Mouse (Mus musculus): Measurements from ENCODE around the gene Gprc5b. TPM values are rescaled to one million over a fixed set of nuclear protein-coding genes. Genes with fewer than 3 reads are reported as not detected.

Gprc5b gene
- total RNA-seq, 1 experiment = 7.3 TPM

DNA sequence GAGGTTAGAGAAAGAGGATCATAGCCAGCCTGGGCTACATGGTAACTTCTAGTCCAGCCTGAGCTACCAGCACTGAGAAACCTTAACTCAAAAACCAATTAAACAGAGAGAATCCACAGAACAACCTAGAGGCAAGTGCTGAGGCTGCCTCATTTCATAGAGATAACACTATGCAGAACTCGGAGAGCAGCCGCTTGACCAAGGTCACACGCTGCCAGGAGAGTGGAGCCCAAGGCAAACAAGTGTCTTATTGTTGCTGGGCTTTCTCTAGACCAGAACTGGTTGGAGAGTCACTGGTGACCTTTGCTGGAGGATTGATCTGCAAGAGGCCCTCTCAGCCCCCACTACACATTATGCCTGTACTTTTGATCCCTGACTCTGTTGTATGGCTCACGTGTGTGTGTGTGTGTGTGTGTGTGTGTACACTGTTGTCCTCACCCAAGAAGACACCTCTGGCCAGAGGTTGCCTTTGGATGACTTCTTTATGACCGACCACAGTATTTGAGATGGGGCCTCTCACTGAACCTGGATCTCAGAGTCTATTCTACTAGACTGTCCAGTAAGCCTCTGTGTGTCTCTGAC is 5.6 kb downstream of the Gprc5b start:
- no peak overlapping the region for H3K27ac ChIP-seq (ENCODE audit: insufficient read depth, low read depth, low read length, poor library complexity, severe bottlenecking)
- H3K4me1 ChIP-seq (ENCODE audit: control insufficient read depth in 2 of 2, insufficient read depth in 2 of 2, low read length in 2 of 2, poor library complexity in 1 of 2) = peaks cover 4 to 15% of the 10 kb centered on the region in 2 experiments; a peak in 3 of 4 replicates
- H3K9ac ChIP-seq (ENCODE audit: insufficient read depth, low read depth, low read length, poor library complexity, severe bottlenecking) = no peak overlapping the region
- in situ Hi-C loops (cut with MboI; ENCODE audit: low sequenced_read_pairs in 2 of 2, unreplicated experiment in 2 of 2) = no loop called here
- TF ChIP-seq CHD2 (IDR thresholded peaks at IDR 0.05; ENCODE audit: low read depth, low read length) = no peak
- TF ChIP-seq HCFC1 (IDR thresholded peaks at IDR 0.05; ENCODE audit: borderline replicate concordance, insufficient read depth, low read length) = no peak
- TF ChIP-seq ZNF384 (IDR thresholded peaks at IDR 0.05; ENCODE audit: low read depth, low read length) = no peak
- no peak for TF ChIP-seq ZC3H11A (IDR thresholded peaks at IDR 0.05; ENCODE audit: borderline replicate concordance, low read depth, low read length)
- TF ChIP-seq MAFK (IDR thresholded peaks at IDR 0.05; ENCODE audit: insufficient read depth, low read depth, low read length) = no peak
- H3K36me3 ChIP-seq (ENCODE audit: control insufficient read depth, insufficient read depth, low read length, poor library complexity, severe bottlenecking) = no peaks in the 10 kb centered on the region; the same call in 1 of the 2 replicates
- no peak for DNase-seq (ENCODE audit: low read depth, low spot score)
- no peak overlapping the region for H3K4me3 ChIP-seq (ENCODE audit: insufficient read depth in 1 of 2, low read depth in 1 of 2, low read length in 2 of 2, poor library complexity in 1 of 2, severe bottlenecking in 1 of 2)
- H3K9me3 ChIP-seq (ENCODE audit: control insufficient read depth, insufficient read depth, low read depth, low read length) = no peaks in the 10 kb centered on the region

DNA sequence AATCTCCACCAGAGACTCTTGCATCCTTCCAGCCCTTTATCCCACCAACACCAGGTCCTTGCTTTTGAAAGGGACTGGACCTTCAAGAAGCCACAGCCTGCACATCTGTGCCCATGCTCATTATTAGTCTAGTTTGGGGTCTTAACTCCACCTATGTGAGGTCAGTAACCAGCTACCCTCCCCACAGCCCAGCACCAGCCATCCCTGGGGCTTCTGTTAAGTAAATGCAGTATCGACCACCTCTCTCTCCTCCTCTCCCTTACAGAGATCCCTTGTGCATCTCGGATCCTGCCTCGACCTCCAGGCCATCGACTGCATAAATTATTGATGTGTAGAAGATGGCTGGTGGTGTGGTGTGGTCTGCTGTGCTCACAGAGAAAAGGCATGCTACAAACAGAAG is 8.6 kb downstream of the Gprc5b start:
- TF ChIP-seq ZC3H11A (IDR thresholded peaks at IDR 0.05; ENCODE audit: borderline replicate concordance, low read depth, low read length) = no peak
- TF ChIP-seq HCFC1 (IDR thresholded peaks at IDR 0.05; ENCODE audit: borderline replicate concordance, insufficient read depth, low read length) = no peak
- no peak for TF ChIP-seq ZNF384 (IDR thresholded peaks at IDR 0.05; ENCODE audit: low read depth, low read length)
- no peak for TF ChIP-seq CHD2 (IDR thresholded peaks at IDR 0.05; ENCODE audit: low read depth, low read length)
- no peak for TF ChIP-seq MAFK (IDR thresholded peaks at IDR 0.05; ENCODE audit: insufficient read depth, low read depth, low read length)
- in situ Hi-C loops (cut with MboI; ENCODE audit: low sequenced_read_pairs in 2 of 2, unreplicated experiment in 2 of 2) = no loop called here
- no peak overlapping the region for H3K9ac ChIP-seq (ENCODE audit: insufficient read depth, low read depth, low read length, poor library complexity, severe bottlenecking)
- no peak for DNase-seq (ENCODE audit: low read depth, low spot score)
- H3K4me1 ChIP-seq (ENCODE audit: control insufficient read depth in 2 of 2, insufficient read depth in 2 of 2, low read length in 2 of 2, poor library complexity in 1 of 2) = peaks cover 3% of the 10 kb centered on the region in 2 experiments; a peak in 2 of 4 replicates
- peaks cover 9% of the 10 kb centered on the region; the same call in 1 of the 2 replicates for H3K36me3 ChIP-seq (ENCODE audit: control insufficient read depth, insufficient read depth, low read length, poor library complexity, severe bottlenecking)
- H3K27ac ChIP-seq (ENCODE audit: insufficient read depth, low read depth, low read length, poor library complexity, severe bottlenecking) = no peak overlapping the region
- no peaks in the 10 kb centered on the region for H3K9me3 ChIP-seq (ENCODE audit: control insufficient read depth, insufficient read depth, low read depth, low read length)
- no peak overlapping the region for H3K4me3 ChIP-seq (ENCODE audit: insufficient read depth in 1 of 2, low read depth in 1 of 2, low read length in 2 of 2, poor library complexity in 1 of 2, severe bottlenecking in 1 of 2)

DNA sequence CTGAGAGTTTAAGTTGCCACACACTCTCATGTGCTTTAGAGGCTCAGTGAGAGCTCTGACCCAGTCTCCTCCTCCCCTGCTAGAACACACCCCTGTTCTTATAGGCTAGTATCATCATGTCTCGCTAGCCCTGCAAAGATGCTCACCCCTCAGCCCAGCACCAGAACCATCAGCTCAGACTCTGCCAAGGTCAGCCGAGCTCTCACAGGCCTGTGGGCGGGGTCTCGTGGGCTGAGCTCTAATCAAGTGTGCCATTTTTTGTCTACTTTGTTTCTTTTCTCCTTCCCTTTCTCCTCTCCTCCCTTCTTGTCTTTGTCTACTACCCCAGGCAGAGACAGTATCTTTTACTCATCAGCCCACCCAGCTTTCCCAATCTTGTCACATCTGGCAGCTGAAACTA is 9.2 kb downstream of the Gprc5b start:
- Histone ChIP-seq H3K9me3 (ENCODE audit: control insufficient read depth, insufficient read depth, low read depth, low read length) (no peaks in the 10 kb centered on the region), H3K27ac (ENCODE audit: insufficient read depth, low read depth, low read length, poor library complexity, severe bottlenecking) (no peak overlapping the region), H3K36me3 (ENCODE audit: control insufficient read depth, insufficient read depth, low read length, poor library complexity, severe bottlenecking) (peaks cover 9% of the 10 kb centered on the region; the same call in 1 of the 2 replicates), H3K4me1 (ENCODE audit: control insufficient read depth in 2 of 2, insufficient read depth in 2 of 2, low read length in 2 of 2, poor library complexity in 1 of 2) (peaks cover 2% of the 10 kb centered on the region in 2 experiments; a peak in 2 of 4 replicates), H3K9ac (ENCODE audit: insufficient read depth, low read depth, low read length, poor library complexity, severe bottlenecking) (no peak overlapping the region), H3K4me3 (ENCODE audit: insufficient read depth in 1 of 2, low read depth in 1 of 2, low read length in 2 of 2, poor library complexity in 1 of 2, severe bottlenecking in 1 of 2) (no peak overlapping the region)
- in situ Hi-C loops (cut with MboI; ENCODE audit: low sequenced_read_pairs in 2 of 2, unreplicated experiment in 2 of 2) = no loop called here
- TF ChIP-seq MAFK (IDR thresholded peaks at IDR 0.05; ENCODE audit: insufficient read depth, low read depth, low read length) = no peak
- TF ChIP-seq ZC3H11A (IDR thresholded peaks at IDR 0.05; ENCODE audit: borderline replicate concordance, low read depth, low read length) = no peak
- TF ChIP-seq ZNF384 (IDR thresholded peaks at IDR 0.05; ENCODE audit: low read depth, low read length) = no peak
- TF ChIP-seq HCFC1 (IDR thresholded peaks at IDR 0.05; ENCODE audit: borderline replicate concordance, insufficient read depth, low read length) = no peak
- TF ChIP-seq CHD2 (IDR thresholded peaks at IDR 0.05; ENCODE audit: low read depth, low read length) = no peak
- DNase-seq (ENCODE audit: low read depth, low spot score) = no peak

- TF ChIP-seq MAFK (IDR thresholded peaks at IDR 0.05; ENCODE audit: insufficient read depth, low read depth, low read length) = no peak
- TF ChIP-seq CHD2 (IDR thresholded peaks at IDR 0.05; ENCODE audit: low read depth, low read length) = no peak
- TF ChIP-seq ZC3H11A (IDR thresholded peaks at IDR 0.05; ENCODE audit: borderline replicate concordance, low read depth, low read length) = no peak
- no peak for TF ChIP-seq HCFC1 (IDR thresholded peaks at IDR 0.05; ENCODE audit: borderline replicate concordance, insufficient read depth, low read length)
- TF ChIP-seq ZNF384 (IDR thresholded peaks at IDR 0.05; ENCODE audit: low read depth, low read length) = no peak
- Histone ChIP-seq H3K36me3 (ENCODE audit: control insufficient read depth, insufficient read depth, low read length, poor library complexity, severe bottlenecking) (peaks cover 9% of the 10 kb centered on the region; the same call in 1 of the 2 replicates), H3K4me3 (ENCODE audit: insufficient read depth in 1 of 2, low read depth in 1 of 2, low read length in 2 of 2, poor library complexity in 1 of 2, severe bottlenecking in 1 of 2) (0 out of 4 replicates have a peak overlapping the region, but pooled peaks of 1 of the 2 experiments have one; percentile 16)
Measured at GRCm38 (mm10) chr7:118983961-118984360, 11.1 kb downstream of the Gprc5b start.

More at GRCm38 (mm10) chr7:118983961-118984360, 11.1 kb downstream of the Gprc5b start:
- Histone ChIP-seq H3K4me1 (ENCODE audit: control insufficient read depth in 2 of 2, insufficient read depth in 2 of 2, low read length in 2 of 2, poor library complexity in 1 of 2) (peaks cover 2% of the 10 kb centered on the region in 2 experiments; a peak in 2 of 4 replicates), H3K9ac (ENCODE audit: insufficient read depth, low read depth, low read length, poor library complexity, severe bottlenecking) (no peak overlapping the region), H3K27ac (ENCODE audit: insufficient read depth, low read depth, low read length, poor library complexity, severe bottlenecking) (no peak overlapping the region), H3K9me3 (ENCODE audit: control insufficient read depth, insufficient read depth, low read depth, low read length) (no peaks in the 10 kb centered on the region)
- in situ Hi-C loops (cut with MboI; ENCODE audit: low sequenced_read_pairs in 2 of 2, unreplicated experiment in 2 of 2) = no loop called here
- DNase-seq (ENCODE audit: low read depth, low spot score) = no peak
